Mouse (Mus musculus): ENCODE measurements around the gene Cdh23. TPM values are rescaled to one million over a fixed set of nuclear protein-coding genes. Genes with fewer than 3 reads are reported as not detected.
A peak's percentile ranks its signal among the peaks of the same experiment; 100 is the strongest.

The Cdh23 gene
- polyA plus RNA-seq, 1 experiment from 2014 or later = 1.1 TPM

DNA sequence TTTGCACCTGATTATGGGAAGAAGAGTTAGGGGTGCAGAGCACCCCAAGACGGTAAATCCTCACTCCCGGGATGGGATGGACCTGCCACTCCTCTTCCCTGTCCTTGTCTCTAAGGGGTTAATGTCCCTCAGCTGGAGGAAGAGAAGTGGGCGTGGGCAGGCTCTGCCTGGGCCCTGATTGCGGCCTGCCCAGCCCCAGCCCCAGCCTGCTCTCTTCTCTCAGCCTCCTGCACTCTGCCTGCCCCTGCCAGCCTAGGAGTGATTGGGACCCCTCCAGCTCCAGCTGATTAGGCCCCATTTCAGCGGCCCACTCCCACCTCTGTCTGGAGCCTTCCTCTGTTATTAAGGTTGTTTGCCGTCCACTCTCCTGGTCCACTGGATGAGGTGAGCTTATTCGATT, 133.3 kb downstream of the Cdh23 start:
- Histone ChIP-seq H3K9me3 (replicated peaks) (no peaks in the 10 kb centered on the region), H3K4me2 (no peak overlapping the region), H3K36me3 (ENCODE audit: poor library complexity, severe bottlenecking) (no peaks in the 10 kb centered on the region), H3K4me1 (peaks cover 24% of the 10 kb centered on the region), H3K27ac (no peak overlapping the region), H3K4me3 (no peak overlapping the region), H3K27me3 (peaks cover 7% of the 10 kb centered on the region; the same call in 1 of the 2 replicates), H3K9ac (no peak overlapping the region)
- no peak for ATAC-seq
- WGBS = 21% methylated on average over 7 of the region's 7 CpGs

DNA sequence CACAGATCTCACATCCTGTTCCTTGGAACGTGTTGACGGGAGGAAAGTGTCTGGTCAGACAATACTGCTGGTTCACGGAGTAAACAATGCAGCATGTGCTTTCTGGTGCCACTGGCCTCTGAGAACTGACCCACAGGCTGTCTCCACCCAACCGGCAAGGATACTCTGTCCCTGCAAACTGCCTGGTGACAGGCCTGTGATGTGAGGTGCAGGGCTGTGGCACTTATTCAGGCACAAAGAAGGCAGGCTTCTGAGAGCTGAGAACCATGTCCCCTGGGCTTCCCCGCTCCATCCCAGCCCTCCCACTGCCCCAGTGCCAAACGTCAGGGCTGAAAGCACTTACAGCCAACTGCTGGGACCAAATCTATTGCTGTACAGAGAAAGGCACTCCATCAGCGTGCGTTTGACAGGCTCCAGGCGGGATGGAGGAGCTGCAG, 137.8 kb downstream of the Cdh23 start:
- Histone ChIP-seq H3K4me3 (no peak overlapping the region), H3K9ac (no peak overlapping the region), H3K27ac (peak overlapping the region; percentile 33; the same call in 1 of the 2 replicates), H3K36me3 (ENCODE audit: poor library complexity, severe bottlenecking) (no peaks in the 10 kb centered on the region), H3K27me3 (no peaks in the 10 kb centered on the region), H3K4me2 (no peak overlapping the region), H3K9me3 (replicated peaks) (no peaks in the 10 kb centered on the region), H3K4me1 (peaks cover 21% of the 10 kb centered on the region)
- WGBS = 20% methylated on average over 9 of the region's 9 CpGs
- ATAC-seq = peak; percentile 16; the same call in 1 of the 2 replicates

DNA sequence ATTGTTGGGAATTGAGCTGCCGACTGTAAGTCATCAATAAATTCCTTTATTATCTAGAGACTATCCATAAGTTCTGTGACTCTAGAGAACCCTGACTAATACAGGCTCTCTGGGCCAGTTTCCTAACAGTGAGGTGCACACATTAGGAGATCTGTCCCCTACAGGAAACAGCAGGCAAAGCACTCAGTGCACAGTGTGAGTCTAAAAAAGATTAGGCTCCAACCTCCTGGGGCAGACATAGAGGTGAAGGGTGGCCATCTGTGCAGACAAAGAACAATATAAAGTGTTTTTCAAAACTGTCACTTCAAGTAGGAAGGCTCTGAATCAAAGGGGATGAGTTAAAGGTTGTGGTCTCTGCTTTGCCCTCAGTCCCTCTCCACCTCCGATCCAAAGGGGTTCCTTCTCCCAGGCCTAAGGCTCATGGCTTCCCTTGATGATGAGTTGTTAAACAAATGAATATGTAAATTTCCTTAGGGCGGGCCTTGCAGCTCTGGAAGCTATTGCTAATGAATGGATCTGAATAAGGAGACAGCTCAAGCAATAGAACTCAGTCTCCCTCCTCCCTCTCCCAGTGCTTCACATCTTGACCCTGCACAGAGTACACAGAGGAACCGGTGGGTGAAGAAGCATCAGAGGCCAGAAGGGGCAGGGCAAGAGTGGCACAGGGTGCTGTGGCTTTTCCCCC, 143.2 kb downstream of the Cdh23 start:
- ATAC-seq = no peak
- Histone ChIP-seq H3K27me3 (no peaks in the 10 kb centered on the region), H3K36me3 (ENCODE audit: poor library complexity, severe bottlenecking) (no peaks in the 10 kb centered on the region), H3K4me3 (no peak overlapping the region), H3K9ac (no peak overlapping the region), H3K9me3 (replicated peaks) (no peaks in the 10 kb centered on the region), H3K4me1 (peaks cover 9% of the 10 kb centered on the region), H3K4me2 (no peak overlapping the region), H3K27ac (no peak overlapping the region)
- WGBS = 58% methylated on average over 4 of the region's 4 CpGs

GRCm38 (mm10) chr10:60539164-60539914, 157.0 kb downstream of the Cdh23 start:
- no peaks in the 10 kb centered on the region for H3K36me3 ChIP-seq (ENCODE audit: poor library complexity, severe bottlenecking)
- no peaks in the 10 kb centered on the region for H3K27me3 ChIP-seq
- ATAC-seq = no peak
- 0 out of 2 replicates have a peak, but pooled peaks cover 8% of the 10 kb centered on the region for H3K9me3 ChIP-seq (replicated peaks)
- no peak overlapping the region for H3K4me3 ChIP-seq
- 0 out of 2 replicates have a peak, but pooled peaks cover 3% of the 10 kb centered on the region for H3K4me1 ChIP-seq
- no peak overlapping the region for H3K4me2 ChIP-seq
- 87% methylated on average over 18 of the region's 18 CpGs for WGBS
- H3K9ac ChIP-seq = no peak overlapping the region
- no peak overlapping the region for H3K27ac ChIP-seq

- H3K27me3 ChIP-seq = no peaks in the 10 kb centered on the region
- no peak overlapping the region for H3K4me3 ChIP-seq
- 0 out of 2 replicates have a peak, but pooled peaks cover 3% of the 10 kb centered on the region for H3K4me1 ChIP-seq
- no peak overlapping the region for H3K9ac ChIP-seq
- no peaks in the 10 kb centered on the region for H3K36me3 ChIP-seq (ENCODE audit: poor library complexity, severe bottlenecking)
- H3K9me3 ChIP-seq (replicated peaks) = no peaks in the 10 kb centered on the region
- H3K27ac ChIP-seq = no peak overlapping the region
- 13% methylated on average over 13 of the region's 14 CpGs for whole genome bisulfite sequencing
- H3K4me2 ChIP-seq = peak overlapping the region; percentile 33
- ATAC-seq = peak; percentile 55; the same call in 1 of the 2 replicates
Measured at GRCm38 (mm10) chr10:60536098-60536811, 160.0 kb downstream of the Cdh23 start.

DNA sequence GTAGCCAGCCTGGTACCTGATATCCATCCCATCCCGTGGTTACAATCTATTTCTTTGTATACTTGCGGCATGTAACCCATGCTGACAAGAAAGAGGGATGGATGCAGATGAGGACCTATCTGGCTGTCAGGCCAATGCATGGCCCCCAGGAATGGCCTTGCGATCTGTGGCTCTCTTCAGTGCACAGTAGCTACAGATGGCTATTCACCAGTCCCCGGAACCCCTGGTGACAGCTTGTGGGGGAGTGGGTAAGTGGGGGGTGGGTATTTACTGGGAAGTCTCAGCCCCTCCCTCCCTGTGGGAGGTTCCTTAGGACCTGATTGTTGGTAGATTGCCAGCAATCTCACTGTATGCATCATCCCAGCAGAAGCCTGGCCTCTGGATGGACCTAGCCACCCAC, 163.8 kb downstream of the Cdh23 start:
- Histone ChIP-seq H3K9ac (no peak overlapping the region), H3K27ac (no peak overlapping the region), H3K36me3 (ENCODE audit: poor library complexity, severe bottlenecking) (no peaks in the 10 kb centered on the region), H3K27me3 (no peaks in the 10 kb centered on the region), H3K4me1 (0 out of 2 replicates have a peak, but pooled peaks cover 3% of the 10 kb centered on the region), H3K4me3 (no peak overlapping the region), H3K4me2 (no peak overlapping the region), H3K9me3 (replicated peaks) (no peaks in the 10 kb centered on the region)
- WGBS = 64% methylated on average over 4 of the region's 4 CpGs
- ATAC-seq = no peak

GRCm38 (mm10) chr10:60531349-60531748, 164.9 kb downstream of the Cdh23 start:
- no peak overlapping the region for H3K4me2 ChIP-seq
- 0 out of 2 replicates have a peak, but pooled peaks cover under 1% of the 10 kb centered on the region for H3K4me1 ChIP-seq
- H3K27ac ChIP-seq = no peak overlapping the region
- ATAC-seq = peak; percentile 48; the same call in 1 of the 2 replicates
- 7% methylated on average over 2 of the region's 2 CpGs for WGBS
- no peak overlapping the region for H3K9ac ChIP-seq
- no peak overlapping the region for H3K4me3 ChIP-seq
- no peaks in the 10 kb centered on the region for H3K27me3 ChIP-seq
- no peaks in the 10 kb centered on the region for H3K9me3 ChIP-seq (replicated peaks)
- no peaks in the 10 kb centered on the region for H3K36me3 ChIP-seq (ENCODE audit: poor library complexity, severe bottlenecking)

DNA sequence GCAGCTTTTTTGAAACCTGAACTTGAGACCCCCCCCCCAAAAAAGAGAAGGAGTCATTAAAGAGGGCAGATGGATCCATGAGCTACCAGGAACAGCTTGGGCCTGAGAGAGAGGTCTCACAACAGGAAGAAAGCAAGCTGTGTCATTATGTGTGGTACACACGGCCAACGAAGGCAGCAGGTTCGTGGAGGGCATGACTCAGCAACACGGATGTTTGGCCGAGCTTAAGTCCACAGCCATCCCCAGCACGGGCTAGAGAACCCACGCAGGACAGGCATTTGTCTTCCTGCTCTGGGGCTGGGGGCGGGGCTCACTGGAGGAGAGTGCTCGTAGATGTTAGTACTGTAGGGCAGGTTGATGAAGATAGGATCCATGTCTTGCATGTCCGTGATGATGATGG, 165.7 kb downstream of the Cdh23 start:
- no peak for ATAC-seq
- no peaks in the 10 kb centered on the region for H3K4me1 ChIP-seq
- 78% methylated on average over 10 of the region's 10 CpGs for WGBS

DNA sequence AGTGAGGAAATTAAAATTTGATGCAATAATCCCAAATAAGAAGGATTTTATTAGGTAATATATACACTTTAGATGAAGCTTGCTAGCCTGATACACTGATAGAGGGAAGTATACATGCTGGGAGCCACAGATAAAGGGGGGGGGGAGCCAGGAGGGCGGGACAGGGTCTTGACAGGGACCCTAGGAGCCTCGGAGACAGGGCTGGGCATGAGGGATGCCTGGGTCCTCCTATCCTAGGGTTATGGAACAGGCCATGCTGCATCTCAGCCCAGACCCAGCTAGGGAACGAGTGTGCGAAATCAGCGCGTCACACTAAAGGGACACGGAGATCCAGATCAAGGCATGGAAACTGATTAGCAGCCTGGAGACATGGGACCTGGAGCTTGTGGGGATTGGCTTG, 168.3 kb downstream of the Cdh23 start:
- Histone ChIP-seq H3K9ac (no peak overlapping the region), H3K4me1 (no peaks in the 10 kb centered on the region), H3K4me2 (no peak overlapping the region), H3K9me3 (replicated peaks) (no peaks in the 10 kb centered on the region), H3K27me3 (no peaks in the 10 kb centered on the region), H3K4me3 (no peak overlapping the region), H3K36me3 (ENCODE audit: poor library complexity, severe bottlenecking) (no peaks in the 10 kb centered on the region), H3K27ac (no peak overlapping the region)
- no peak for ATAC-seq
- 79% methylated on average over 6 of the region's 7 CpGs for WGBS

More for the DNA sequence above, 165.7 kb downstream of the Cdh23 start:
- Histone ChIP-seq H3K9me3 (replicated peaks) (no peaks in the 10 kb centered on the region), H3K27ac (no peak overlapping the region), H3K4me2 (no peak overlapping the region), H3K4me3 (no peak overlapping the region), H3K27me3 (no peaks in the 10 kb centered on the region), H3K9ac (no peak overlapping the region), H3K36me3 (ENCODE audit: poor library complexity, severe bottlenecking) (no peaks in the 10 kb centered on the region)

GRCm38 (mm10) chr10:60525081-60525480, 171.2 kb downstream of the Cdh23 start:
- no peak overlapping the region for H3K9ac ChIP-seq
- no peaks in the 10 kb centered on the region for H3K27me3 ChIP-seq
- H3K27ac ChIP-seq = no peak overlapping the region
- 86% methylated on average over 8 of the region's 8 CpGs for WGBS
- no peaks in the 10 kb centered on the region for H3K4me1 ChIP-seq
- no peaks in the 10 kb centered on the region for H3K36me3 ChIP-seq (ENCODE audit: poor library complexity, severe bottlenecking)
- ATAC-seq = no peak
- H3K4me3 ChIP-seq = no peak overlapping the region
- no peaks in the 10 kb centered on the region for H3K9me3 ChIP-seq (replicated peaks)
- H3K4me2 ChIP-seq = no peak overlapping the region

DNA sequence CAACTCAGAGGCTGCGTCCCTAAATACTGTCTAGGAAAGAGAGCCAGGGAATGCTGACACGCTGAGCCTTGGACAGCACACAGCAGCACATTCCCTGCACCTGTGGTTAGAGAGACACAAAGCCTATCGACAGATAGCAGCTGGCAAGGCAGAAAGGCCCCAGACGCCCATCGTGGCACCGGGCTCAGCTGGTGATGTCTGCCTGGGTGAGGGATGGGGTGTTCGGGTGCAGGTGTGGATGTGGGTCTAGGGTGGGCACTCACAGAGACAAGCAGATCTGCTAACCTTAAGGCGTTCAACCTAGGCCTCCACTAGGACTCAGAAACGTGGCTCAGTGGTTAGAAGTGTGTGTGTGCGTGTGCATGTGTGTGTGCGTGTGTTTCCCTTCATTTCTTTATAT, 180.0 kb downstream of the Cdh23 start:
- no peak overlapping the region for H3K4me2 ChIP-seq
- WGBS = 82% methylated on average over 11 of the region's 11 CpGs
- no peaks in the 10 kb centered on the region for H3K9me3 ChIP-seq (replicated peaks)
- H3K4me1 ChIP-seq = no peaks in the 10 kb centered on the region
- H3K27me3 ChIP-seq = no peaks in the 10 kb centered on the region
- no peak for ATAC-seq
- no peaks in the 10 kb centered on the region for H3K36me3 ChIP-seq (ENCODE audit: poor library complexity, severe bottlenecking)
- H3K27ac ChIP-seq = no peak overlapping the region
- no peak overlapping the region for H3K4me3 ChIP-seq
- no peak overlapping the region for H3K9ac ChIP-seq

GRCm38 (mm10) chr10:60498538-60498937, 197.8 kb downstream of the Cdh23 start:
- H3K4me1 ChIP-seq = no peaks in the 10 kb centered on the region
- ATAC-seq = no peak
- no peaks in the 10 kb centered on the region for H3K9me3 ChIP-seq (replicated peaks)
- no peaks in the 10 kb centered on the region for H3K27me3 ChIP-seq
- H3K36me3 ChIP-seq (ENCODE audit: poor library complexity, severe bottlenecking) = no peaks in the 10 kb centered on the region
- H3K4me3 ChIP-seq = no peak overlapping the region
- 27% methylated on average over 4 of the region's 4 CpGs for WGBS
- H3K4me2 ChIP-seq = no peak overlapping the region
- no peak overlapping the region for H3K9ac ChIP-seq
- H3K27ac ChIP-seq = no peak overlapping the region
